Mouse (Mus musculus) ovary, postnatal 10 days (tissue): ENCODE results near the gene Ranbp10.
A peak's percentile ranks its signal among the peaks of the same experiment; 100 is the strongest.

Experiments used
- DNase-seq: peaks from one replicate; pipeline ENCODE4 v3.0.0; 2022; ENCODE audit warnings: low spot score

The Ranbp10 gene

DNA sequence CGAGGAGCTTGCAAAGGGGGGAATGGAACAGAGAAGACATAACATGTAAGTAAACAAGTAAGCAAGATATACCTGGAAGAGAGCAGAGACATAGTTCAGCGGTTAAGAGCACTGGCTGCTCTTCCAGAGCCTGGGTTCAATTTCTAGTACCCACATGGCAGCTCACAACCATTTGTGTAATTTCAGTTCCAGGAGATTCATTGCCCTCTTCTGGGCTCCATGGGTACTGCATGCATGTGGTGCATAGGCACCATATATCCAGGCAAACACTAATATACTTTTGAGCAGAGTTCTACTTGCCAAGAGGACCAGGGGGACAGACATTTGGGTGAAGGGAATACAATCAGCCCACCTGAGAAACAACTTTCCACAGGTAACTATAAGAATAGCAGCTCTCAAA is 38.9 kb downstream of the Ranbp10 start:
- DNase-seq: no peak

DNA sequence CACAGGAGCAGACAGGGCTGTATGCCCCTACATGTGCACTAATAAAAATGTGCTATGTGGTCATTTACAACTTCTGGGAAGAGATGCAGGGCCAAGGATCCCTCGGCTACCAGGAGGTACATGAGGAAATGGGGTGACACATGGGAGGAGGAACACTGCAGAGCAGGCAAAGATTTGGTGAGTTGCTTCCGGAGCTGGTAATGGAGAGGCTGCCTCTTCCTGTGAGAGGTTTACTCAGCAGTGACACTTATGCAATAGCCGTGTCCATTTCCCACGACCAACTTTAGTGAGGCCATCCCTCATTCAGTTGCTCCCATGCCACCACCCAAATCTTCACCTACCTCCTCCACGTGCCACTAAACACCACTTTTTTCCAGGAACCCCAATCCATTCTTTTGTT is 46.9 kb downstream of the Ranbp10 start:
- DNase-seq: no peak

- DNase-seq: no peak
These were observed 49.3 kb downstream of the Ranbp10 start for GRCm38 (mm10) chr8:105777833-105778232.

- no peak for DNase-seq
These were observed 52.7 kb downstream of the Ranbp10 start for GRCm38 (mm10) chr8:105774498-105774897.

- no peak for DNase-seq
These were observed 53.7 kb downstream of the Ranbp10 start for GRCm38 (mm10) chr8:105773441-105773861.

- DNase-seq: no peak
These were observed 55.6 kb downstream of the Ranbp10 start for GRCm38 (mm10) chr8:105771398-105772175.

- no peak for DNase-seq
These were observed 56.5 kb downstream of the Ranbp10 start for GRCm38 (mm10) chr8:105770609-105771008.

DNA sequence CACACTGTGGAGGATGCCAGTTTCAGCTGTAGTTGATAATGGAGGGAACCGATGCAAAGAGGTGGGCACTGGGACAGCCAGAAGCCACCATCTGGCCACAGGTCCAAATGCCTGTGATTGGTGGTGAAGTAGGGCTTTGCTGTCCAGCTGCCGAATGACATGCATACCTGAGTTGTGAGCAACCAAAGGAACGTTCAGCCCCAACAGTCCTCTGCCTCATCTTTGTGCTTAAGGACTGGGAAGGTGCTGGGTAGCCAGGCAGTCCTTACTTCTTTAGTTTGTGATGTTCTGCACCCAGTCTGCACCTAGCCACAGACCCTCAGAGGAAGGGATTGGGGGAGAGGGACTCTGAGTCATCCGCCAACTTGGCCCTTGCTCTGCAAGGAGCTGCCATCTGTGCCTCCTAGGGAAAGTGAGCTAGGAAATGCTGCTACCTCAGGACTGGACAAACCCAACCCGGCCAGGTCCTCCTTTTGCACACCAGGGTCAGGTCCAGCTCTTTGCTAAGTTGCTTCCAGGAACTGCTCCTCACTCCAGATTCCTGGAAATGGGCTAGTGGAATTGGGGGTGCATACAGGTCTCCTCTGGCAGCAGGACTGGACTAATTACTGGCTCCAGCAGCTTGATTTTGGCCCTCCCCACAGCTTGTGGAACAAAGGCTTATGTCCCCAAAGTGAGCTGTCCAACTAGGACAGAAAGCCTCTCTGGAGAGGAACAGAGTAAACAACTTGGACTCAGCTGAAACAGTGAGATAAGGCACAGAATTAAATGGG is 58.5 kb downstream of the Ranbp10 start:
- DNase-seq: no peak

DNA sequence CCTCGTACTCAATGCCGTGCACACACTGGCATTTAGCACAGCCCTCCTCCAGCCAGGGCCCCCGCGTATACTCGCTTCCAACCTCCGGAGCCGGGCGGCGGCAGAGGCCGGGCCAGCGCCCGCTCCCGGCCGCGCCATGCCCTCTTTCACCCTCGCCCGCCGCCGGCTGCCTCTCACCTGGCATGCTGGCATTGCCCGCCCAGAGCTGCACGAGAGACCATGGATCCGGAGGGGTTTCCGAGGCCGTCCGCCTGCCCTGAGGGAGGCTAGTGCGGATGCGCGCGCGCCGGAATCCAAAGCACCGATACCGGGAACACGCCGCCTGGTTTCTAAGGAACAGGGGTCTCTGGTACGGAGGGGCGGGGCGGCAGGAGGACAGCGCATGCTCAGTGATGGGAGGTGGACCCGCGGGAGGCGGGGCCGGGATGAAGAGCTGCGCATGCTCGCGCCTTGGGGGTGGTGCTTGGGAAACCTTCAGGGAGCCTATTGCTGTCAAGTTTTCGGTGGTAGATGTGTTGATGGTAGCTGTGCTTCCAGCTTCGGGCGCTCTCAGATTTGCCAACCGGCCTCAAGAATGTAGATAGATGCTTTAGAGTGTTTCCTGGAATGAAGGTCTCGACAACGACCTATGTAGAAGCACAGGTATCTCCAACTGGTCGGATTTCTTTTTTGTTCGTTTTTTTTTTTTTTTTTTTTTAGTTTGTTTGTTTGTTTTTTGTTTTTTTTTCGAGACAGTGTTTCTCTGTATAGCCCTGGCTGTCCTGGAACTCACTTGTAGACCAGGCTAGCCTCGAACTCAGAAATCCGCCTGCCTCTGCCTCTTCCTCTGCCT is 68.7 kb downstream of the Ranbp10 start, which contains the start of gene Gfod2:
Gene Gfod2 (minus strand): TSS at position 388 of the 832 bp plus-strand sequence.
- peak; percentile 95 for DNase-seq

DNA sequence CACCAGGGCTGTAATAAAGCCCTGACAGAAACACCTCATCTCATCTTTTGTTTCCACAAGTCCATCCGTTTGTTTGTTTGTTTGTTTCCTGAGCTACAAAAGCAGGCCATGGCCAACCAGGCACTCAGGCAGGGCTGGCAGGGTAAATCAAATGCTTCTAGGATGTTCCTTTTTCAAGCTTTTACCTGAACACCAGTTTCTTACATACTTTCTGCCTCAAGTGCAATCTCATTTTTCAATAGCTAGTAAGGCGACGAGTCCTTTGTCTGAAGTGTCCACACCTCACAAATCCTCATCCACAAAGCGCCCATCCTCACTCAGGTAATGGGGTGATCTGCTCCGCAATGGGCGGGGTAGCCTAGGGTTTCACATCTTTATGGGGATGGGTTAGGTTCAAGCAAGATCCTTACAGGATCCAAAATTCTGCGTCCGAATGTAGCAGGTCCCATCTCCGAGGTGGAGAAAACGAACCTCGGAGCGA is 69.3 kb downstream of the Ranbp10 start:
- DNase-seq: no peak

GRCm38 (mm10) chr8:105754688-105755087 is 72.5 kb downstream of the Ranbp10 start:
- DNase-seq: no peak

GRCm38 (mm10) chr8:105753916-105754315 is 73.2 kb downstream of the Ranbp10 start:
- no peak for DNase-seq

GRCm38 (mm10) chr8:105750606-105751005 is 76.5 kb downstream of the Ranbp10 start:
- no peak for DNase-seq

DNA sequence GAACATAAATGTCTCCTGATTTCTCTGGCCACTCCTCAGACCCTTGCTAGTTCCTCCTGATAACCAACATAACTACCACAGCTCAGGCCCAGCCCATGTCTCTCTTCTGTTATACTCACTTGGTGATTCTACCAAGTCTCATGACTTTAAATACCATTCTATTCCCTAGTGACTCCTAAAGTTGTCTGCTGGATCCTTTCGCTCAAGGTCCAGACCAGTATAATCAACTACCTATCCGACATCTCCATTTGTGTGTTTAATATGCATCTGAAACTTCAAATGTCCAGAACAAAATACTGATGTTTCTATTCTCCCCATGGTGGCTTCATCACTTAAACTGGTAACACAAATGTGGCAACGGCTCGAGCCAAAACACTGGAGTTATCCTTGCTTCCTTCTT is 83.8 kb downstream of the Ranbp10 start:
- no peak for DNase-seq

- DNase-seq: no peak
These were observed 87.9 kb downstream of the Ranbp10 start for GRCm38 (mm10) chr8:105739216-105739615.

- no peak for DNase-seq
These were observed 95.0 kb downstream of the Ranbp10 start for GRCm38 (mm10) chr8:105732186-105732585.

DNA sequence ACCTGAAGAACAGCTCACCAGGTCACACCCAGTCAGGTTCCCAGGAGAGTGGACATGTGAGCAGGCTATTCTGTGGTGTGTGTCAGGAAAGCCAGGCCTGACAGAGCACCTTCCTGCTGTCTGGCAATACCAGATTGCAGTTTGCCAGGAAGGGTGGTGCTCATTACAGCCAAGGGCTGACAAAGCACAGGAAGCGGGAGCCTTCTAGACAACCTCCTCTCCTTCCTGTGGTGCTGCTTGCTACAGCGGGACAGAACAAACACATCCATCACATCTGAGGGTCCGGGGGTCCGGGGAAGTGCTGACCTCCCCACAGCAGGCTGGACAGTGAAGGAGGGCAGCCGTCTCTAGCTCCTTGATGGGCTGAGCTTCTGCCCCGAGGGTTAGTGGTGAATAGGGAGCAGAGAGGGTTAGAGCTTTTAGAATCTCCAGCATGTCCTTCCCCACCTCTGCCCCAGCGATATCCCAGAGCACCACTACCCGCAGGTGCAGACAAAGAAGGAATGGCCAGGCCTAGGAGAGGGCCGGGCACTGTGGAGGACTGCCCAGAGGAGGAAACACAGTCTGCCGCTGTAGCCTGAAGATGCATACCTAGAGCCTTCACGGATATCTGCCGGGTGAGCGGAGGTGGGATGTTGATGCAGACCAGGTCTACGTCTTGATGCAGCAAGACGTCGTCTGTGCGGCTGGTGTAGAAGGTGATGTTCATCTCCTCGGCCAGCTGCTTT is 99.6 kb downstream of the Ranbp10 start:
- DNase-seq: no peak

GRCm38 (mm10) chr8:105725726-105726125 is 101.4 kb downstream of the Ranbp10 start:
- DNase-seq: no peak

DNA sequence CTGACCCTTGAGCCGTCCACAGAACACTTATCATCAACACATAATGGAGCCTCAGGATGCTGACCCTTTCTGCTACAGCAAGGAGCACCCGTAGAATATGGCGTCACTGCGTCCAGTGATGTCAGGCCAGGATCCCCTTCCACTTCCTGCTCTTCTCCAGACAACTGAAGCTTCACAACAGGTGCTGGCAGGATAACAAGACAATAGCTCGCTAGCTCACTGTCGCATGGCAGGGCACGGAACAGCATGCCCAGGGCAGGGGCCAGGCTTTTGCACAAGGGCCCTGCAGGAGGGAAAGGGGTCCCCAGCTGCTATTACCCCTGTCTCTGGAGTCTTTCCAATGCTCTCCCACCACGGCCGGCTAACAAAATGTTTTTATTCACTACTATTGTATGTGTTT is 104.3 kb downstream of the Ranbp10 start:
- no peak for DNase-seq

- DNase-seq: no peak
These were observed 107.5 kb downstream of the Ranbp10 start for GRCm38 (mm10) chr8:105719637-105720036.
